24 mouse cellular contexts compared by ENCODE assay signal in the genomic region with DNA sequence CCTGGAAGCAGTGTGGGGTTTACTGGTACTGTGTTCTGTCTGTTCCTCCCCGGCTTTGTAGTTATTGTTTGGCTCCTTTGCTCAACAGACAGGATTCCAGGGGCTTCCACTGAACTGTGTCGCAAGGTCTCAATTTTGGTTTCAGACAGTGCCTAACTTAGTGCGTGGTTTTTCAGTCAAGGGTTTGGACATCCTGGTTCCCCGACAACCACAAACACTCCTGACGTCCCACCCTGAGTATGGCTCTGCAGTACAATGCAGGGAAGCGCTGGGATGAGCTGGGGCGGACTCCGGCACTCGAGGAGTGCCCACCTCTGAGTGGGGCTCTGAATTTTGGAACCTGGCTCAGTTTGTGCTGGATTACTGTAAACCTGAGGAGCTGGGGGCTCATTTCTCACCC. TPM values are rescaled to one million over a fixed set of nuclear protein-coding genes. Genes with fewer than 3 reads are reported as not detected.
DNase-seq lines count a peak whose midpoint lies in the region; ATAC-seq and TF ChIP-seq lines count a peak whose summit lies in the region.
"Had no signal": no experiment of that assay in that cellular context is flagged by ENCODE, and none has a peak within 500 bp of the region (broad histone marks: within the 10 kb centered on the region; RNA-seq: fewer than 3 reads in every experiment).

No protein-coding gene starts in this region.

- intact Hi-C loops in heart, adult 2 months (cut with DNase I), result no loop called here

- no peak overlapping the region for H3K4me3 ChIP-seq in heart, adult 2 months
- H3K4me3 ChIP-seq in kidney, embryonic 16.5 days (ENCODE audit: low read length), result no peak overlapping the region
- no peak overlapping the region for H3K4me3 ChIP-seq in heart, embryonic 16.5 days (ENCODE audit: low read length)
- H3K4me3 ChIP-seq: hindbrain, embryonic 13.5 days; intestine, embryonic 15.5 days; liver, embryonic 15.5 days; midbrain, embryonic 12.5 days had no signal

- peaks cover 11% of the 10 kb centered on the region for H3K79me2 ChIP-seq in heart, adult 2 months (replicated peaks; ENCODE audit: control insufficient read depth, insufficient read depth, low read length)

- ATAC-seq in kidney, embryonic 16.5 days (ENCODE audit: low FRiP score, low TSS enrichment), result no peak
- 0 out of 2 replicates have a peak, but pooled peaks have one; percentile 11 for ATAC-seq in common myeloid progenitor, adult 5-6 weeks (replicated peaks; ENCODE audit: low read depth, poor library complexity, severe bottlenecking)
- no peak for ATAC-seq in heart, embryonic 16.5 days (replicated peaks; ENCODE audit: extremely low read depth, insufficient read depth, low FRiP score)
- no peak for ATAC-seq in activated CD4-positive, CD25-positive, alpha-beta regulatory T cell, adult 4 months
- ATAC-seq: forebrain, postnatal 0 days; intestine, embryonic 15.5 days had no signal

- no peaks in the 10 kb centered on the region for H3K9me3 ChIP-seq in kidney, embryonic 16.5 days (ENCODE audit: low read length)
- no peaks in the 10 kb centered on the region for H3K9me3 ChIP-seq in heart, embryonic 16.5 days (replicated peaks; ENCODE audit: control insufficient read depth, low read length)
- H3K9me3 ChIP-seq: hindbrain, embryonic 13.5 days; intestine, embryonic 15.5 days; liver, embryonic 15.5 days; midbrain, embryonic 12.5 days had no signal

- no peak for TF ChIP-seq EP300 in heart, adult 2 months (IDR thresholded peaks at IDR 0.05; ENCODE audit: insufficient read depth, low read depth, low read length)

- WGBS in heart, adult 2 months, result 23% methylated on average over 9 of the region's 9 CpGs
- 84% methylated on average over 9 of the region's 9 CpGs for WGBS in kidney, embryonic 16.5 days
- 62% methylated on average over 9 of the region's 9 CpGs for WGBS in heart, embryonic 16.5 days

- no peak for DNase-seq in heart, adult 2 months
- DNase-seq in heart, adult 8-10 months (ENCODE audit: low spot score), result no peak
- no peak for DNase-seq in kidney, postnatal 10 days
- DNase-seq in cerebellum, postnatal 14 days, result no peak
- DNase-seq: cerebellum, adult 9-10 months; embryo, embryonic 11 days; forebrain, postnatal 0 days; gastrocnemius, postnatal 10 days; layer of hippocampus, postnatal 36 days; lung, postnatal 4 days; right cerebral cortex, postnatal 25 days; thymus, postnatal 25 days had no signal

- no peak for TF ChIP-seq CTCF in heart, adult 2 months (IDR thresholded peaks at IDR 0.05)

- H3K36me3 ChIP-seq in heart, adult 2 months (ENCODE audit: control insufficient read depth, insufficient read depth, low read length), result peaks cover 2% of the 10 kb centered on the region; the same call in 1 of the 2 replicates
- H3K36me3 ChIP-seq in kidney, embryonic 16.5 days (ENCODE audit: insufficient read depth, low read length), result peaks cover 9% of the 10 kb centered on the region
- H3K36me3 ChIP-seq in heart, embryonic 16.5 days (ENCODE audit: control insufficient read depth, insufficient read depth), result peaks cover 6% of the 10 kb centered on the region
- H3K36me3 ChIP-seq: intestine, embryonic 15.5 days had no signal

- no peaks in the 10 kb centered on the region for H3K27me3 ChIP-seq in heart, adult 2 months (ENCODE audit: control insufficient read depth, insufficient read depth, low read length)
- H3K27me3 ChIP-seq in kidney, embryonic 16.5 days (ENCODE audit: insufficient read depth, low read length), result no peaks in the 10 kb centered on the region
- no peaks in the 10 kb centered on the region for H3K27me3 ChIP-seq in heart, embryonic 16.5 days (ENCODE audit: control insufficient read depth, insufficient read depth, low read length)
- H3K27me3 ChIP-seq: hindbrain, embryonic 13.5 days; intestine, embryonic 15.5 days; liver, embryonic 15.5 days; midbrain, embryonic 12.5 days had no signal

- H3K4me1 ChIP-seq in heart, adult 2 months (ENCODE audit: control insufficient read depth, insufficient read depth, low read length), result peaks cover 26% of the 10 kb centered on the region
- peaks cover 24% of the 10 kb centered on the region for H3K4me1 ChIP-seq in kidney, embryonic 16.5 days (ENCODE audit: insufficient read depth, low read length)
- H3K4me1 ChIP-seq in heart, embryonic 16.5 days (ENCODE audit: control insufficient read depth, insufficient read depth, low read length), result peaks cover 64% of the 10 kb centered on the region

- no peak overlapping the region for H3K9ac ChIP-seq in heart, adult 2 months (ENCODE audit: low read depth, low read length)
- H3K9ac ChIP-seq in kidney, embryonic 16.5 days (replicated peaks; ENCODE audit: low read length), result peak overlapping the region; percentile 34; the same call in 1 of the 2 replicates
- peak overlapping the region; percentile 16; the same call in 1 of the 2 replicates for H3K9ac ChIP-seq in heart, embryonic 16.5 days (ENCODE audit: low read length)
- H3K9ac ChIP-seq: forebrain, postnatal 0 days; hindbrain, embryonic 13.5 days; intestine, embryonic 15.5 days; liver, embryonic 15.5 days; midbrain, embryonic 12.5 days had no signal

- H3K4me2 ChIP-seq in kidney, embryonic 16.5 days (replicated peaks; ENCODE audit: low read depth, low read length), result no peak overlapping the region
- H3K4me2 ChIP-seq in heart, embryonic 16.5 days (ENCODE audit: low read depth, low read length), result no peak overlapping the region
- H3K4me2 ChIP-seq: hindbrain, embryonic 13.5 days; intestine, embryonic 15.5 days; liver, embryonic 15.5 days; midbrain, embryonic 12.5 days had no signal

- peak overlapping the region; percentile 40; the same call in 1 of the 2 replicates for H3K27ac ChIP-seq in heart, adult 2 months
- peak overlapping the region; percentile 24; the same call in 1 of the 2 replicates for H3K27ac ChIP-seq in kidney, embryonic 16.5 days (ENCODE audit: low read length)
- H3K27ac ChIP-seq in heart, embryonic 16.5 days (ENCODE audit: low read length), result peak overlapping the region; percentile 26; the same call in 1 of the 2 replicates
- H3K27ac ChIP-seq: hindbrain, embryonic 13.5 days; intestine, embryonic 15.5 days; liver, embryonic 15.5 days; midbrain, embryonic 12.5 days had no signal

- no peak for TF ChIP-seq POLR2A in heart, adult 2 months (IDR thresholded peaks at IDR 0.05; ENCODE audit: insufficient read depth, low read depth, low read length)

RNA-seq across cellular contexts. Expression of a gene that starts 30.9 kb away (rescaled TPM):
- total RNA-seq in heart, adult 2 months (2021), result 10 to 100 TPM; 53.5 to 54.2 TPM
- polyA plus RNA-seq in heart, adult 2 months (2012; rRNA removed), result 39.2 and 46.2 TPM in 2 replicates
- total RNA-seq in heart, adult 8-10 months (2022), result 10 to 100 TPM; 46.6 to 60.7 (median 56.0) TPM
- 53.4 and 54.4 TPM in 2 replicates for polyA plus RNA-seq in kidney, embryonic 16.5 days (2015; fragmentation: Nextera tagmentation; extraction: Ambion mirVana)
- total RNA-seq in common myeloid progenitor, adult 5-6 weeks (2017), result 19.1 and 27.7 TPM in 2 replicates
- 60.5 and 63.3 TPM in 2 replicates for polyA plus RNA-seq in heart, embryonic 16.5 days (2015; fragmentation: Nextera tagmentation; extraction: Ambion mirVana)
- polyA plus RNA-seq in activated CD4-positive, CD25-positive, alpha-beta regulatory T cell, adult 4 months (2017; shearing (Covaris generic)), result 10 to 100 TPM; 19.7 to 20.0 TPM

RNA-seq across cellular contexts. Expression of a gene that starts 43.2 kb away (rescaled TPM):
- not detected for total RNA-seq in heart, adult 2 months (2021)
- polyA plus RNA-seq in heart, adult 2 months (2012; rRNA removed), result 0.12 TPM in 1 of 2 replicates, not detected in the other
- not detected for total RNA-seq in heart, adult 8-10 months (2022)
- 7.1 TPM in 1 of 2 replicates, not detected in the other for polyA plus RNA-seq in kidney, embryonic 16.5 days (2015; fragmentation: Nextera tagmentation; extraction: Ambion mirVana)
- not detected in 2 replicates for total RNA-seq in common myeloid progenitor, adult 5-6 weeks (2017)
- 1.00 and 1.7 TPM in 2 replicates for polyA plus RNA-seq in heart, embryonic 16.5 days (2015; fragmentation: Nextera tagmentation; extraction: Ambion mirVana)
- polyA plus RNA-seq in activated CD4-positive, CD25-positive, alpha-beta regulatory T cell, adult 4 months (2017; shearing (Covaris generic)), result not detected
- total RNA-seq: ES-E14; forebrain, postnatal 0 days; gastrocnemius, postnatal 10 days; layer of hippocampus, postnatal 36 days; left cerebral cortex, postnatal 25 days had no signal
- polyA plus RNA-seq: C2C12; forebrain, postnatal 0 days; hindbrain, embryonic 13.5 days; intestine, embryonic 15.5 days; kidney, embryonic 14.5 days; midbrain, embryonic 12.5 days had no signal

RNA-seq across cellular contexts. Expression of a gene that starts 56.6 kb away (rescaled TPM):
- total RNA-seq in heart, adult 2 months (2021), result 1 to 10 TPM; 2.4 to 3.6 TPM
- 2.3 and 2.7 TPM in 2 replicates for polyA plus RNA-seq in heart, adult 2 months (2012; rRNA removed)
- total RNA-seq in heart, adult 8-10 months (2022), result 1 to 10 TPM; 2.2 to 4.9 (median 2.7) TPM
- 39.4 and 41.1 TPM in 2 replicates for polyA plus RNA-seq in kidney, embryonic 16.5 days (2015; fragmentation: Nextera tagmentation; extraction: Ambion mirVana)
- 8.9 and 13.3 TPM in 2 replicates for total RNA-seq in common myeloid progenitor, adult 5-6 weeks (2017)
- polyA plus RNA-seq in heart, embryonic 16.5 days (2015; fragmentation: Nextera tagmentation; extraction: Ambion mirVana), result 10.0 and 11.4 TPM in 2 replicates
- 1 to 10 TPM; 4.3 to 6.9 TPM for polyA plus RNA-seq in activated CD4-positive, CD25-positive, alpha-beta regulatory T cell, adult 4 months (2017; shearing (Covaris generic))

RNA-seq across cellular contexts. Expression of a gene that starts 56.8 kb away (rescaled TPM):
- total RNA-seq in heart, adult 2 months (2021), result 10 to 100 TPM; 36.1 to 43.4 TPM
- 38.3 and 57.0 TPM in 2 replicates for polyA plus RNA-seq in heart, adult 2 months (2012; rRNA removed)
- total RNA-seq in heart, adult 8-10 months (2022), result 10 to 100 TPM; 31.3 to 56.0 (median 43.5) TPM
- polyA plus RNA-seq in kidney, embryonic 16.5 days (2015; fragmentation: Nextera tagmentation; extraction: Ambion mirVana), result 142 and 148 TPM in 2 replicates
- total RNA-seq in common myeloid progenitor, adult 5-6 weeks (2017), result 25.5 and 27.3 TPM in 2 replicates
- 95.6 and 101 TPM in 2 replicates for polyA plus RNA-seq in heart, embryonic 16.5 days (2015; fragmentation: Nextera tagmentation; extraction: Ambion mirVana)
- 10 to 100 TPM; 22.1 to 24.5 TPM for polyA plus RNA-seq in activated CD4-positive, CD25-positive, alpha-beta regulatory T cell, adult 4 months (2017; shearing (Covaris generic))

RNA-seq across cellular contexts. Expression of a gene that starts 59.9 kb away (rescaled TPM):
- 1 to 10 TPM; 7.1 to 7.8 TPM for total RNA-seq in heart, adult 2 months (2021)
- polyA plus RNA-seq in heart, adult 2 months (2012; rRNA removed), result 4.7 and 8.7 TPM in 2 replicates
- total RNA-seq in heart, adult 8-10 months (2022), result 10 to 100 TPM in 1 of 4 experiments, 1 to 10 TPM in 3; 7.7 to 11.1 (median 8.6) TPM
- 15.6 and 19.0 TPM in 2 replicates for polyA plus RNA-seq in kidney, embryonic 16.5 days (2015; fragmentation: Nextera tagmentation; extraction: Ambion mirVana)
- 3.7 and 5.8 TPM in 2 replicates for total RNA-seq in common myeloid progenitor, adult 5-6 weeks (2017)
- polyA plus RNA-seq in heart, embryonic 16.5 days (2015; fragmentation: Nextera tagmentation; extraction: Ambion mirVana), result 13.7 and 14.9 TPM in 2 replicates
- 1 to 10 TPM; 6.6 to 7.0 TPM for polyA plus RNA-seq in activated CD4-positive, CD25-positive, alpha-beta regulatory T cell, adult 4 months (2017; shearing (Covaris generic))
